Mouse (Mus musculus): ENCODE data around the gene Vmn1r88.
"Not testable (repeated sequence)": the region's sequence is repeated elsewhere in the genome, so short reads cannot be mapped to it uniquely, and the experiment has no call there.

Gene Vmn1r88

DNA sequence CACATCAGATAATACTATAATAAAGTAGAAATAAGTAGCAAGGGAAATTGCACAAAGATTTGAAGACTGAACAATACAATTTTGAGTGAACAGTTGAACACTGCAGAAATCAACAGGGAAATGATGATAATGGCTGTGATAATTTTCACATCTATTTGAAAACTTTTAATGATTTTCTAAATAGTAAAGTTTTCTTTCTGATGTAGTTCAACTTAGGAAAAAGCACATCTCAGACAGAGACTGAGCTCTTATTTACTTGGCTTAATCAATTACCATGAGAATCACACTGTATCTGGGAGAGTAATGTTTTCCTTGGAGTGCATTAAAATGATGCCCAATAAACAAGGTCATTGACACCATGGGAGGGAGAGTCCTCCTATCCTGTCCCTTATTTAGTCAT is at the start of gene Vmn1r88:
TSS of gene Vmn1r88 (plus strand) at position 301 of the 400 bp plus-strand sequence.
- no peak for DNase-seq (ENCODE audit: low read depth, low spot score)

GRCm38 (mm10) chr7:13119817-13120216 is 39.6 kb upstream of the Vmn1r88 start, which contains the start of gene Vmn1r86:
Vmn1r86 (minus strand) TSS chr7:13119917.
- no peak for DNase-seq (ENCODE audit: low read depth, low spot score)

DNA sequence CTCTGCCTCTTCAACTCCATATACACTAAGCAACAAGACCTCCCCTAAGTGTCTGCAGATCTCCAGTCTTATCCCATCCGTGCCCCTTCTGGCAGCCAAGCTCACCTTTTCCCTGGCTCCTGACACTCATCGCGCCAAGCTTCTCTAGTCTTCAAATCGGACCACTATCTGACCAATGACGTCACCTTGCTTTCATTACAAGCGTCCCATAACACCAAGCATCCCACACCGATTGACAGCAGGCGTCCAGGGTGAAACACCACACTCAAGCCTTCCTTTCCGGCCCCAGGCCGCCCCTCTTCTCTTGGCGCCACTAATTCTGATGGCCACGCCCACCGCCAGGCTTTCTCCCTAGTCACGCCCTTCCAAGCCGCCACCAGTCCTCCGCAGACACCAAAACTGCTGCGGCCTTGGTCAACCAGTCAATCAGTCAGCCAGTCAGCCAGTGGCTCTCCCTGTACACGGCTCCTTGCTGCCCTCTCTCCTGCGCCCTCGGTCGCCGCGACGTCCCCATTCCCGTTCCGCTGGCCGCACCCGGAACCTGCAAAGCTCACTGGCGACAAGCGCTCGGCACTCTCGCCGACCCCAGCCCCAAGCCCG is 35.7 kb upstream of the Vmn1r88 start:
- DNase-seq (ENCODE audit: low read depth, low spot score), result not testable (repeated sequence)

DNA sequence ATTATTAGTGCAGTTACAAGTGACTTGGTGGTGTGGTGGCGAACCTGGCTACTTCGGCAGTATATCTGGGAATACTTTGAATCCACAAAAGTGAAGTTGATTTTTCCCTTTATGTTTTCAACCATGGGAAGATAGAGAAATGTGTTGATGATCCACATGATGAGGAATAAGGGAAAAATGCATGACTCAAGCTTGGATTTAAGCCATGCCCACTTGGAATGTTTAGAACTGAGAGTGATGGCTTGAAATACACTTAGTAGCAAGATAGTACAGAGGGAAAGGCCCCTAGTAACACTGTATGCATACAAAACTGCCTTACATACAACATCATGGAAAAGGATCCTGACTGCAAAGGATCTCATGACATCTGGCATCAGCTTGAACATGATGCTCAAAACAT is 27.5 kb upstream of the Vmn1r88 start:
- no peak for DNase-seq (ENCODE audit: low read depth, low spot score)

- DNase-seq (ENCODE audit: low read depth, low spot score), result no peak
Observed at GRCm38 (mm10) chr7:13137340-13137739, 22.0 kb upstream of the Vmn1r88 start.

GRCm38 (mm10) chr7:13140057-13140456 is 19.3 kb upstream of the Vmn1r88 start, which contains the start of gene Vmn1r87:
Vmn1r87 (minus strand) TSS chr7:13140157.
- DNase-seq (ENCODE audit: low read depth, low spot score), result no peak

DNA sequence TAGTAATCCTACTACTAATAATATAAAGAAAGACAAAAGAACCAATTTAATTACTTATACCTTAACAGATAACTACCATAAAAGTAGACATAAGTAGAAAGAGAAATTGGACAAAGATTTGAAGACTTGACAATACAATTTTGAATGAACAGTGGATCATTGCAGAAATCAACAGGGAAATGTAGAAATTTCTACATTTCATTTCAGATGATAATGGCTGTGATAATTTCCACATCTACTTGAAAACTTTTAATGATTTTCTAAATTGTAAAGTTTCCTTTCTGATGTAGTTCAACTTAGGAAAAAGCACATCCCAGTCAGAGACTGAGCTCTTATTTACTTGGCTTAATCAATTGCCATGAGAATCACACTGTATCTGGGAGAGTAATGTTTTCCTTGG is 53.4 kb downstream of the Vmn1r88 start, which contains the start of gene Vmn1r89:
TSS of gene Vmn1r89 (plus strand) at position 301 of the 400 bp plus-strand sequence.
- DNase-seq (ENCODE audit: low read depth, low spot score), result no peak
